Mouse (Mus musculus) liver, adult 2 months (tissue): Measurements from ENCODE around the gene Atp5f1. TPM values are rescaled to one million over a fixed set of nuclear protein-coding genes. Genes with fewer than 3 reads are reported as not detected.
"Not testable (repeated sequence)": the region's sequence is repeated elsewhere in the genome, so short reads cannot be mapped to it uniquely, and the experiment has no call there.

Experiments used
- DNase-seq: peaks from one replicate; pipeline ENCODE4 v3.0.0-alpha.2; 2011; ENCODE audit warnings: low read depth, low spot score; ENCODE audit errors: extremely low read depth
- H3K27ac ChIP-seq: fragments of 200-500 bp; replicated peaks from 2 replicates; pipeline ENCODE4 v1.5.1; 2012; ENCODE audit warnings: low read depth, mild to moderate bottlenecking, control low read depth, inconsistent platforms, low read length; ENCODE audit not compliant: insufficient read depth
- H3K27me3 ChIP-seq: fragments of 200-500 bp; 2 replicates; pipeline ENCODE4 v1.6.1; 2012; ENCODE audit warnings: mild to moderate bottlenecking, moderate library complexity, low read length, inconsistent platforms; ENCODE audit not compliant: control insufficient read depth, insufficient read depth
- H3K36me3 ChIP-seq: fragments of 200-500 bp; 2 replicates; pipeline ENCODE4 v1.6.1; 2012; ENCODE audit warnings: low read length, inconsistent platforms; ENCODE audit not compliant: control insufficient read depth, insufficient read depth
- H3K4me1 ChIP-seq: fragments of 200-500 bp; 2 replicates; pipeline ENCODE4 v1.6.1; 2011; ENCODE audit warnings: low read length; ENCODE audit not compliant: control insufficient read depth, insufficient read depth
- H3K4me3 ChIP-seq: fragments of 200-500 bp; 2 replicates; pipeline ENCODE4 v1.5.1; 2011; ENCODE audit warnings: low read depth, mild to moderate bottlenecking, control low read depth, low read length, moderate library complexity; ENCODE audit not compliant: insufficient read depth
- H3K79me2 ChIP-seq: fragments of 200-500 bp; 2 replicates; pipeline ENCODE4 v1.6.1; 2012; ENCODE audit warnings: inconsistent platforms, mild to moderate bottlenecking, low read length, moderate library complexity; ENCODE audit not compliant: control insufficient read depth, insufficient read depth
- H3K9ac ChIP-seq: fragments of 200-500 bp; 2 replicates; pipeline ENCODE4 v1.6.1; 2012; ENCODE audit warnings: low read depth, mild to moderate bottlenecking, control low read depth, inconsistent platforms, low read length
- CTCF ChIP-seq: fragments of 200-500 bp; IDR thresholded peaks from 2 replicates; pipeline ENCODE4 v1.5.1; 2011; ENCODE audit warnings: low read depth, low read length, control low read depth
- POLR2A ChIP-seq: fragments of 200-500 bp; IDR thresholded peaks from 2 replicates; pipeline ENCODE4 v1.6.1; 2011; ENCODE audit warnings: low read length, control low read depth; ENCODE audit not compliant: insufficient read depth; ENCODE audit errors: extremely low read depth
- WGBS: fragments of 180-500 bp; shearing (Covaris S2); methylation state at CpG from one replicate; pipeline ENCODE4 v1.1.7; 2018; 5-methylcytosine and 5-hydroxymethylcytosine counted together
- polyA plus RNA-seq: library from polyadenylated mRNA; depleted of rRNA; stranded (reverse); fragments of >200 nt; gene quantifications from 2 replicates; pipeline ENCODE4 v1.2.3, GENCODE M21; 2012
- total RNA-seq: library from RNA; depleted of rRNA; stranded (reverse); fragments of >200 nt; gene quantifications from 2 replicates; pipeline ENCODE4 v1.2.3, GENCODE M21; 2014

Gene Atp5f1
- total and polyA plus RNA-seq, 2 experiments, result 247 to 641 TPM

DNA sequence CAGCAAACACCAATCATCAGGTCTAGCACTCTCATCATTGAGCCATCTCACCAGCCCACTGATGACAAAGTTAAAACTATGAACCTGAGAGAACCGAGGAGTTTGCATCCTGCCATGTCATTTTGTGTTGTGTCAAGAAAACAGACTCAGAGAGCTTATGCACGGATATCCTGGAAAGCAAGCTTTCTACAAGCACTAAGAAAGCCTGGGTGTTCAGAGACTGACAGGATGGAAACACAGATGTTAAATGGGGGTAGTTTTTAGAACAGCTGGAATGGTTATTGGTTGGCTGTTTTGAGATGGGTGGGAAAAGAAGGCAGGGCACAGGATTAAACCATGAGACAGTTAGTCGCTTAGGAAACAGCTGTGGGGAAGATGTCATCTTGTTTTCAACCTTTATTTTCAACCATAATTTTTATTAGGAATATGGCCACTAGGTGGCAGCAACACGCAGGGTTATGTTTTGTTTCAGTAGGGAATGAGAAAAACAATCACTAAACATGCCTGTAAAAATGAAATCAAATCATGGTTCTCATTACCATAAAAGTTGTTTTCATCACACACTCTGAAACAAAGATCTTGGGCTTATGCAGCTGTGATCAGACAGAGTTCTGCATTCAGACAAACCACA lies 31.9 kb upstream of the Atp5f1 start:
- Histone ChIP-seq H3K27me3 (no peaks in the 10 kb centered on the region), H3K4me3 (no peak overlapping the region), H3K79me2 (no peaks in the 10 kb centered on the region), H3K9ac (no peak overlapping the region), H3K27ac (no peak overlapping the region), H3K4me1 (no peaks in the 10 kb centered on the region), H3K36me3 (no peaks in the 10 kb centered on the region)
- TF ChIP-seq CTCF (peak; percentile 45), POLR2A (no peak)
- peak; percentile 26 for DNase-seq
- WGBS, result 26% methylated on average over 4 of the region's 4 CpGs

DNA sequence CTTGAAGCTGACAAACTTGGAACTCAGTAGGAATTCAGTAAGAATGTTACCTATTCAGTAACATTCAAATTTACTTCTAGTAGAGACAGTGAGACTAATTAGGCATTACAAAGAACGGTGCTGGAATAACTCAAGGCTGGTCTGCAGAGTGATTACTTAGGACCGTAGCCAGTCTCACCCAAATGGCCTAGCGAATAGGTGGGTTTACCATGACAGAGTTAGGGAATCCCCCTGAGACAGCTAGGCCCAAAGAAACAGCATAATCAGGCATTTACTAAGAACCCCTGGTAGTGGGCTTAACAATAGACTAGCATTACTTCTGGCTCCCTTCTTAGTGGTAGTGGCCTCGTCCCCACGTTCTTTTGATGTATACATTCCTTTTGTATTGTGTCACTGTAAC lies 29.7 kb upstream of the Atp5f1 start:
- 82% methylated on average over 5 of the region's 5 CpGs for WGBS
- H3K4me1 ChIP-seq, DNase-seq: not testable (repeated sequence)

DNA sequence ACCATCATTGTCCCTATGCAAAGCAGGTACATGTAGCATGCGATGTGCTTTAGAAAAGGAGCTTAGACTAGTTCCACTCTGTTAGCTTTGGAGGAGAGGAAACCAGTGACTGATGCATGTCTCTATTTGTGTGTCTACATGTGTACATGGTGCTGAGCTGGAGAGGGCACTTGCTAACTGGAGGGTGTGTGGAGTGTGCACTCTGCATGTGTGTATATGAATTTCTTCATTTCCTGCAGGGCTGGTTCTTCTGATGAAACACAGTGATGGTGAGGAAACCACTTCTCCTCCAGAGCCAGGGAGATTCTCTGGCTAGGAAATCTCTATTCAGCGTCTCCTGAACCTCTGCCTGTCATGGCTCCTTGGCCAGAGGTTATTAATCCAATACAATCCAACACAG lies 14.3 kb upstream of the Atp5f1 start:
- no peak overlapping the region for H3K27ac ChIP-seq
- no peak overlapping the region for H3K4me3 ChIP-seq
- no peak for TF ChIP-seq POLR2A
- no peak for TF ChIP-seq CTCF
- no peaks in the 10 kb centered on the region for H3K27me3 ChIP-seq
- WGBS, result 92% methylated on average over 2 of the region's 2 CpGs
- H3K36me3 ChIP-seq, result peaks cover 8% of the 10 kb centered on the region
- no peaks in the 10 kb centered on the region for H3K79me2 ChIP-seq
- peaks cover 4% of the 10 kb centered on the region for H3K4me1 ChIP-seq
- DNase-seq, result no peak
- no peak overlapping the region for H3K9ac ChIP-seq

More for the DNA sequence above, 29.7 kb upstream of the Atp5f1 start:
- H3K36me3 ChIP-seq, H3K9ac ChIP-seq, H3K4me3 ChIP-seq, H3K27me3 ChIP-seq, H3K27ac ChIP-seq, H3K79me2 ChIP-seq: not testable (repeated sequence)

DNA sequence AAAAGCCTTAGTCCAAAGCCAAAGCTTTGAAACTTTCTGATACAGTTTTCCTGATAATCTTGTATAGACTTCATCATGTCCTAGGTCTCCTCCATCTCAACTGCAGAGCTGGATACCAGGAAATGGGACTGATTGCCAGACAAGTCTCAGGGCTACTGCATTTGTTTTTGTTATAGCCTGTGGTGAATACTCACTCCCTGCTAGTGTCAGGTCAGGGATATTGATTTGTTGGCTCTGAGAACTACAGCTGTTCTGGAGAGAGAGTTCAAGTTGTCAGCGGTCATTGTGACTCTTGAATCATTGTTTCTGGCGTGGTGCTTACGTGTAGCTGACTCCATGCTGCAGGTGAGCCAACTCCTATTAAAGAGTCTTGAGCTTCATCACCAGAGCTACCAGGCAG lies 13.5 kb upstream of the Atp5f1 start, which contains the start of gene Ovgp1:
Gene Ovgp1 (plus strand): TSS at position 301 of the 400 bp plus-strand sequence.
- Histone ChIP-seq H3K4me3 (no peak within 1 kb of the TSS), H3K36me3 (peaks cover 16% of the 10 kb centered on the region), H3K9ac (no peak within 1 kb of the TSS), H3K4me1 (peaks cover 4% of the 10 kb centered on the region), H3K79me2 (no peaks in the 10 kb centered on the region), H3K27ac (no peak within 1 kb of the TSS), H3K27me3 (no peaks in the 10 kb centered on the region)
- 15% methylated on average over 3 of the region's 3 CpGs for WGBS
- TF ChIP-seq CTCF (no peak), POLR2A (no peak)
- peak; percentile 39 for DNase-seq

DNA sequence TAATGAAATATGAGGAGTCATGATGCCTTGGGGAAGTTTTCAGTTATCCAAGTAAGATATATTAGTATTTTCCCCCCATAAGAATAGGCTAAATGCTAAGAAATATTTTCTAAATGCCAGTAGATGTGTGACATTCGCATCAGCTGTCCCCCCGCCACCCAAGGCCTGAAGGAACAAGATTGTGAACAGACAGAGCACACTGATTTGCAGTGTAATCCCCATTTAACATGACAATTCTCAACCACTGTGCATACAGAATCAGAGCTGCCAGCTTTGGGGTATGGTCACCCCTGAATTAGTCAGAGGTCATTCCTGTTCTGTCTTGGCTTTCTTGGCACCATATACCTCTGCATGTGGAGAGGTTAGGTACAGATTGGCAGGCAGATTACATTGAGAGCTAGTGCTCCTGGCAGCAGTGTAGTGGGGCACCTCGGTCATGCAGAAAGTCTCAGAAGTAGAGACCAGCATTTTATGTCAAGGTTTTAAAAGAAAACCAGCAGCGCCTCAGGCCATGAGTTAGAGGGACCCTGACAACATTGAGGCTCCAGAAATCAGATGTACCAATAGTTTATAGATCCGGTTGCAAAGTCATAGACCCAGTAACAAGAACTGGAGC lies 12.0 kb upstream of the Atp5f1 start:
- Histone ChIP-seq H3K9ac (no peak overlapping the region), H3K27me3 (no peaks in the 10 kb centered on the region), H3K36me3 (peaks cover 30% of the 10 kb centered on the region), H3K4me1 (peaks cover 4% of the 10 kb centered on the region), H3K27ac (no peak overlapping the region), H3K79me2 (no peaks in the 10 kb centered on the region), H3K4me3 (no peak overlapping the region)
- TF ChIP-seq POLR2A (no peak), CTCF (no peak)
- no peak for DNase-seq
- 90% methylated on average over 5 of the region's 5 CpGs for WGBS

DNA sequence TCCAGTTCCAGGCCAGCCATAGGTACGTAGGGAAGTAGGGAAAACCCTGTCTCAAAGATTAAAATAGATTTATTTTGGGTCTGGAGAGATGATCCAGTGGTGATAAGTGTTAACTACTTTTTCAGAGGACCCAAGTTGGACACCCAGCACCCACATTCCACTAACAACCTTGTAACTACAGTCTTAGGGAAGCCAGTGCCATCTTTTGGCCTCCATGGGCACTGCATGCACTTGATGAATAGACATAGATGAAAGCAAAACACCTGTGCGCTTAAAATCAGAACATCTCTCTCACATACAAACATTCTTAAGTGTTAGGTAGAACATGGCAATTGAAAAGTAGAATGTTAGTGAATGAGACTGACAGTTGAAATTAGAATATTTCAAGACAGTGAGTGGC lies 801 bp upstream of the Atp5f1 start:
- WGBS, result 99% methylated on average over 2 of the region's 2 CpGs
- TF ChIP-seq CTCF, result 0 out of 2 replicates have a peak, but pooled peaks have one; percentile 8
- TF ChIP-seq POLR2A, result no peak
- H3K27ac ChIP-seq, result no peak overlapping the region
- no peak overlapping the region for H3K4me3 ChIP-seq
- H3K4me1 ChIP-seq, result peaks cover 14% of the 10 kb centered on the region
- H3K36me3 ChIP-seq, result peaks cover 36% of the 10 kb centered on the region
- peak; percentile 10 for DNase-seq
- H3K27me3 ChIP-seq, result no peaks in the 10 kb centered on the region
- H3K79me2 ChIP-seq, result peaks cover 20% of the 10 kb centered on the region; the same call in 1 of the 2 replicates
- no peak overlapping the region for H3K9ac ChIP-seq
